Mouse (Mus musculus): ENCODE results near the gene Tbc1d12. TPM values are rescaled to one million over a fixed set of nuclear protein-coding genes. Genes with fewer than 3 reads are reported as not detected.
A peak's percentile ranks its signal among the peaks of the same experiment; 100 is the strongest.

The Tbc1d12 gene
- polyA plus RNA-seq, 1 experiment = 0.32 TPM

- Histone ChIP-seq H3K27me3 (ENCODE audit: control insufficient read depth, insufficient read depth, insufficient read length) (no peaks in the 10 kb centered on the region), H3K4me3 (no peak overlapping the region)
- no peak for TF ChIP-seq POLR2A (IDR thresholded peaks at IDR 0.05; ENCODE audit: insufficient read length, low read depth)
- no peak for TF ChIP-seq CEBPB (IDR thresholded peaks at IDR 0.05; ENCODE audit: insufficient read depth, poor library complexity, severe bottlenecking)
These were observed 38.1 kb upstream of the Tbc1d12 start for GRCm38 (mm10) chr19:38798291-38798690.

DNA sequence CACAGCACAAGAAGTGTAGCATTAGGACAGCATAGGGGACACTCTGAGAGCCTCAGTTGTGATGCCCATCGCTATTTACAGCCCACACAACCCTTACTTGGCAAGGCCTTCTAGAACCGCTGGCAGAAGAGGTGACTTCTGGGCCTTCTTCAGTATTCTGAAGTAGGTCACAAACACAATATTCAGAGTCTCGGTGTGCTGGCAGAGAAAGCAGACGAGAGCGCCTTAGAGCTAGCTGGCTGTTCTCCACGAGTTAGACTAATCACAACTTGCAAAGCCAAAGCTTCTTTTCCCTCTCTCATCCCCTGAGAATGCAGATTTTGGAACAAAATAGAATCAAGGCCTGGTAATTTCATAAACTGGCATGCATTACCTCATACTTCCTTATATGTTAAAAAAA is 37.6 kb upstream of the Tbc1d12 start:
- Histone ChIP-seq H3K79me2 (ENCODE audit: control insufficient read depth, insufficient read depth) (no peaks in the 10 kb centered on the region), H3K4me2 (ENCODE audit: low read depth) (no peak overlapping the region), H3K27me3 (ENCODE audit: control insufficient read depth, insufficient read depth, insufficient read length) (no peaks in the 10 kb centered on the region), H3ac (ENCODE audit: control insufficient read depth, insufficient read length) (no peak overlapping the region), H3K36me3 (ENCODE audit: control insufficient read depth, insufficient read depth) (peaks cover 51% of the 10 kb centered on the region), H3K4me3 (no peak overlapping the region)
- TF ChIP-seq MYOD1 (IDR thresholded peaks at IDR 0.05; ENCODE audit: control insufficient read depth in 1 of 3, insufficient read length in 2 of 3, low read depth in 2 of 3) (no peak), E2F4 (IDR thresholded peaks at IDR 0.05; ENCODE audit: insufficient read depth) (no peak), CEBPB (IDR thresholded peaks at IDR 0.05; ENCODE audit: insufficient read depth, poor library complexity, severe bottlenecking) (no peak), MAX (IDR thresholded peaks at IDR 0.05; ENCODE audit: low read depth) (no peak), TCF12 (IDR thresholded peaks at IDR 0.05; ENCODE audit: insufficient read depth, poor library complexity, severe bottlenecking) (no peak), USF1 (IDR thresholded peaks at IDR 0.05; ENCODE audit: low read depth) (no peak), SRF (IDR thresholded peaks at IDR 0.05; ENCODE audit: control insufficient read depth, insufficient read length, low read depth) (no peak), POLR2A (IDR thresholded peaks at IDR 0.05; ENCODE audit: insufficient read length, low read depth) (no peak), POLR2AphosphoS2 (IDR thresholded peaks at IDR 0.05; ENCODE audit: insufficient read length, low read depth) (no peak), REST (IDR thresholded peaks at IDR 0.05; ENCODE audit: insufficient read depth, insufficient read length) (no peak), TCF3 (IDR thresholded peaks at IDR 0.05; ENCODE audit: insufficient read length, low read depth) (no peak)

More at GRCm38 (mm10) chr19:38798291-38798690, 38.1 kb upstream of the Tbc1d12 start:
- no peaks in the 10 kb centered on the region for H3K79me2 ChIP-seq (ENCODE audit: control insufficient read depth, insufficient read depth)
- H3ac ChIP-seq (ENCODE audit: control insufficient read depth, insufficient read length) = no peak overlapping the region
- peaks cover 55% of the 10 kb centered on the region for H3K36me3 ChIP-seq (ENCODE audit: control insufficient read depth, insufficient read depth)
- H3K4me2 ChIP-seq (ENCODE audit: low read depth) = no peak overlapping the region

- H3ac ChIP-seq (ENCODE audit: control insufficient read depth, insufficient read length) = peak overlapping the region; percentile 91
- peaks cover 23% of the 10 kb centered on the region for H3K79me2 ChIP-seq (ENCODE audit: control insufficient read depth, insufficient read depth)
- peak overlapping the region; percentile 89 for H3K4me2 ChIP-seq (ENCODE audit: low read depth)
- peak overlapping the region; percentile 94 for H3K4me3 ChIP-seq
- no peaks in the 10 kb centered on the region for H3K27me3 ChIP-seq (ENCODE audit: control insufficient read depth, insufficient read depth, insufficient read length)
- H3K36me3 ChIP-seq (ENCODE audit: control insufficient read depth, insufficient read depth) = peaks cover 19% of the 10 kb centered on the region
- no peak for TF ChIP-seq TCF12 (IDR thresholded peaks at IDR 0.05; ENCODE audit: insufficient read depth, poor library complexity, severe bottlenecking)
- no peak for TF ChIP-seq MYOD1 (IDR thresholded peaks at IDR 0.05; ENCODE audit: control insufficient read depth in 1 of 3, insufficient read length in 2 of 3, low read depth in 2 of 3)
- TF ChIP-seq REST (IDR thresholded peaks at IDR 0.05; ENCODE audit: insufficient read depth, insufficient read length) = no peak
- TF ChIP-seq CEBPB (IDR thresholded peaks at IDR 0.05; ENCODE audit: insufficient read depth, poor library complexity, severe bottlenecking) = no peak
- TF ChIP-seq MYOG (IDR thresholded peaks at IDR 0.05; ENCODE audit: control insufficient read depth in 1 of 3, insufficient read depth in 1 of 3, insufficient read length in 2 of 3, low read depth in 2 of 3) = no peak
- TF ChIP-seq TCF3 (IDR thresholded peaks at IDR 0.05; ENCODE audit: insufficient read length, low read depth) = no peak
- no peak for TF ChIP-seq MAX (IDR thresholded peaks at IDR 0.05; ENCODE audit: low read depth)
- TF ChIP-seq SRF (IDR thresholded peaks at IDR 0.05; ENCODE audit: control insufficient read depth, insufficient read length, low read depth) = no peak
- no peak for TF ChIP-seq USF1 (IDR thresholded peaks at IDR 0.05; ENCODE audit: low read depth)
- no peak for TF ChIP-seq POLR2A (IDR thresholded peaks at IDR 0.05; ENCODE audit: insufficient read length, low read depth)
These were observed 18.2 kb upstream of the Tbc1d12 start for GRCm38 (mm10) chr19:38818191-38818590.

- Histone ChIP-seq H3K27me3 (ENCODE audit: control insufficient read depth, insufficient read depth, insufficient read length) (peaks cover 1% of the 10 kb centered on the region), H3K4me2 (ENCODE audit: low read depth) (peak within 1 kb of the TSS; percentile 89), H3K4me3 (peak within 1 kb of the TSS; percentile 94), H3ac (ENCODE audit: control insufficient read depth, insufficient read length) (peak within 1 kb of the TSS; percentile 91), H3K36me3 (ENCODE audit: control insufficient read depth, insufficient read depth) (peaks cover 19% of the 10 kb centered on the region), H3K79me2 (ENCODE audit: control insufficient read depth, insufficient read depth) (peaks cover 23% of the 10 kb centered on the region)
- TF ChIP-seq TCF3 (IDR thresholded peaks at IDR 0.05; ENCODE audit: insufficient read length, low read depth) (no peak), POLR2AphosphoS2 (IDR thresholded peaks at IDR 0.05; ENCODE audit: insufficient read length, low read depth) (peak; percentile 88), POLR2A (IDR thresholded peaks at IDR 0.05; ENCODE audit: insufficient read length, low read depth) (peak; percentile 80), E2F4 (IDR thresholded peaks at IDR 0.05; ENCODE audit: insufficient read depth) (no peak), MAX (IDR thresholded peaks at IDR 0.05; ENCODE audit: low read depth) (peak; percentile 73)
These were observed 17.5 kb upstream of the Tbc1d12 start, which contains the start of gene Noc3l for GRCm38 (mm10) chr19:38818766-38819426. Gene Noc3l (minus strand): TSS chr19:38819237.

GRCm38 (mm10) chr19:38819427-38819802 is 17.0 kb upstream of the Tbc1d12 start:
- TF ChIP-seq TCF12 (IDR thresholded peaks at IDR 0.05; ENCODE audit: insufficient read depth, poor library complexity, severe bottlenecking) (no peak), MYOG (IDR thresholded peaks at IDR 0.05; ENCODE audit: control insufficient read depth in 1 of 3, insufficient read depth in 1 of 3, insufficient read length in 2 of 3, low read depth in 2 of 3) (no peak)
- Histone ChIP-seq H3ac (ENCODE audit: control insufficient read depth, insufficient read length) (peak overlapping the region; percentile 91), H3K4me3 (peak overlapping the region; percentile 94), H3K36me3 (ENCODE audit: control insufficient read depth, insufficient read depth) (peaks cover 14% of the 10 kb centered on the region), H3K27me3 (ENCODE audit: control insufficient read depth, insufficient read depth, insufficient read length) (peaks cover 5% of the 10 kb centered on the region), H3K79me2 (ENCODE audit: control insufficient read depth, insufficient read depth) (peaks cover 23% of the 10 kb centered on the region), H3K4me2 (ENCODE audit: low read depth) (peak overlapping the region; percentile 89)

All from myocyte (in vitro differentiated cells).